22 mouse cellular contexts compared by ENCODE assay signal in the genomic region with DNA sequence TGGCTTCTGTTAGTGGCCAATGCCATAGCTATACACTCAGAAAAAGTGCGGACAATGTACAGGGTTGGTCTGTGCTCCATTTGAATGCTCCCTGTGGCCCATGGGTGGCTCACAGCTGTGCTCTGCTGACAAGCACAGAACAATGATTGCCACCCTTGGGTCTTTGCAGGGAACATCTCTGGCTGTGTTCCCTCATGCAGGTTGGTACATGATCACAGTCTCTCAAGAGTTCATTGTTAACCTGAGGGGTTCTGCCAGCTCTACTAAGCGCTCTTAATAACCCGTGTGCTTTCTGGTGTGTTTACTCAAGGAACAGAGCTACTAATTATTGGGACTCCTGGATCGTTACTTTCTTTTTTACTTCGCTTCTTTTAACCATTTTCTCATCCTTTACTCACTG. TPM values are rescaled to one million over a fixed set of nuclear protein-coding genes. Genes with fewer than 3 reads are reported as not detected.
DNase-seq lines count a peak whose midpoint lies in the region; ATAC-seq and TF ChIP-seq lines count a peak whose summit lies in the region.
"Had no signal": no experiment of that assay in that cellular context is flagged by ENCODE, and none has a peak within 500 bp of the region (broad histone marks: within the 10 kb centered on the region; RNA-seq: fewer than 3 reads in every experiment).

No protein-coding gene starts in this region.

- no peak for TF ChIP-seq CTCF in midbrain, postnatal 0 days (IDR thresholded peaks at IDR 0.05)

- H3K9me3 ChIP-seq in midbrain, embryonic 11.5 days (ENCODE audit: control insufficient read depth, low read length) = no peaks in the 10 kb centered on the region
- no peaks in the 10 kb centered on the region for H3K9me3 ChIP-seq in midbrain, postnatal 0 days (ENCODE audit: low read length)
- no peaks in the 10 kb centered on the region for H3K9me3 ChIP-seq in embryonic facial prominence, embryonic 15.5 days (replicated peaks)
- H3K9me3 ChIP-seq: embryonic facial prominence, embryonic 12.5 days; forebrain, embryonic 13.5 days; forebrain, embryonic 15.5 days; G1E had no signal

- no peak overlapping the region for H3K27ac ChIP-seq in midbrain, embryonic 11.5 days (ENCODE audit: low read depth, low read length)
- H3K27ac ChIP-seq in midbrain, postnatal 0 days (ENCODE audit: low read depth, low read length) = no peak overlapping the region
- H3K27ac ChIP-seq in embryonic facial prominence, embryonic 15.5 days (replicated peaks) = 0 out of 2 replicates have a peak overlapping the region, but pooled peaks have one; percentile 17
- H3K27ac ChIP-seq: embryonic facial prominence, embryonic 12.5 days; forebrain, embryonic 13.5 days; forebrain, embryonic 15.5 days had no signal

- no peak overlapping the region for H3K4me3 ChIP-seq in midbrain, embryonic 11.5 days (ENCODE audit: low read depth, low read length)
- H3K4me3 ChIP-seq in midbrain, postnatal 0 days (ENCODE audit: low read depth, low read length) = no peak overlapping the region
- no peak overlapping the region for H3K4me3 ChIP-seq in embryonic facial prominence, embryonic 15.5 days (replicated peaks)
- H3K4me3 ChIP-seq: embryonic facial prominence, embryonic 12.5 days; forebrain, embryonic 13.5 days; forebrain, embryonic 15.5 days had no signal

- intact Hi-C loops in heart, postnatal 14 days (cut with DNase I) = loop anchor here (10.0 kb wide), 2 partner anchors 141 to 191 kb away; partner anchors contain the start of gene Ndufb2

- no peak overlapping the region for H3K9ac ChIP-seq in midbrain, embryonic 11.5 days (ENCODE audit: low read length)
- no peak overlapping the region for H3K9ac ChIP-seq in midbrain, postnatal 0 days (replicated peaks; ENCODE audit: low read length, poor library complexity, severe bottlenecking)
- no peak overlapping the region for H3K9ac ChIP-seq in embryonic facial prominence, embryonic 15.5 days
- H3K9ac ChIP-seq: embryonic facial prominence, embryonic 12.5 days; forebrain, embryonic 13.5 days; forebrain, embryonic 15.5 days; forebrain, postnatal 0 days had no signal

- no peak for ATAC-seq in midbrain, embryonic 11.5 days (ENCODE audit: low FRiP score)
- no peak for ATAC-seq in midbrain, postnatal 0 days (ENCODE audit: low FRiP score)
- peak; percentile 54; the same call in 1 of the 2 replicates for ATAC-seq in embryonic facial prominence, embryonic 15.5 days (ENCODE audit: insufficient number of reproducible peaks, low FRiP score, low TSS enrichment, low read depth)
- ATAC-seq: forebrain, embryonic 13.5 days; forebrain, embryonic 15.5 days; forebrain, postnatal 0 days had no signal

- H3K4me2 ChIP-seq in midbrain, embryonic 11.5 days = no peak overlapping the region
- no peak overlapping the region for H3K4me2 ChIP-seq in midbrain, postnatal 0 days (ENCODE audit: low read depth, low read length, poor library complexity, severe bottlenecking)
- no peak overlapping the region for H3K4me2 ChIP-seq in embryonic facial prominence, embryonic 15.5 days (replicated peaks)
- H3K4me2 ChIP-seq: embryonic facial prominence, embryonic 12.5 days; forebrain, embryonic 13.5 days; forebrain, embryonic 15.5 days had no signal

- no peaks in the 10 kb centered on the region for H3K36me3 ChIP-seq in midbrain, embryonic 11.5 days (ENCODE audit: control insufficient read depth, insufficient read depth, low read length)
- H3K36me3 ChIP-seq in midbrain, postnatal 0 days (ENCODE audit: insufficient read depth, low read length) = no peaks in the 10 kb centered on the region
- no peaks in the 10 kb centered on the region for H3K36me3 ChIP-seq in embryonic facial prominence, embryonic 15.5 days
- H3K36me3 ChIP-seq: embryonic facial prominence, embryonic 12.5 days; forebrain, embryonic 15.5 days; G1E had no signal

- no peaks in the 10 kb centered on the region for H3K27me3 ChIP-seq in midbrain, embryonic 11.5 days (ENCODE audit: control insufficient read depth, insufficient read depth, low read length)
- H3K27me3 ChIP-seq in midbrain, postnatal 0 days (ENCODE audit: insufficient read depth, low read length) = no peaks in the 10 kb centered on the region
- H3K27me3 ChIP-seq in embryonic facial prominence, embryonic 15.5 days = no peaks in the 10 kb centered on the region
- H3K27me3 ChIP-seq: embryonic facial prominence, embryonic 12.5 days; forebrain, embryonic 13.5 days; forebrain, embryonic 15.5 days had no signal

- WGBS in midbrain, embryonic 11.5 days = 83% methylated on average over 5 of the region's 5 CpGs
- 80% methylated on average over 5 of the region's 5 CpGs for WGBS in midbrain, postnatal 0 days
- 65% methylated on average over 5 of the region's 5 CpGs for WGBS in embryonic facial prominence, embryonic 15.5 days

- H3K4me1 ChIP-seq in midbrain, embryonic 11.5 days (ENCODE audit: control insufficient read depth, insufficient read depth, low read length) = peaks cover 14% of the 10 kb centered on the region
- H3K4me1 ChIP-seq in midbrain, postnatal 0 days (ENCODE audit: insufficient read depth, low read length) = no peaks in the 10 kb centered on the region
- peaks cover 13% of the 10 kb centered on the region for H3K4me1 ChIP-seq in embryonic facial prominence, embryonic 15.5 days

- peak; percentile 18 for DNase-seq in heart, adult 11 months
- DNase-seq in heart, postnatal 14 days = no peak
- DNase-seq in midbrain, embryonic 11.5 days (ENCODE audit: low spot score, missing footprints) = peak; percentile 41
- no peak for DNase-seq in midbrain, postnatal 0 days (ENCODE audit: low spot score)
- no peak for DNase-seq in kidney, postnatal 10 days
- DNase-seq in MN1 (ENCODE audit: low spot score) = no peak
- DNase-seq: adrenal gland, adult 2 months; adrenal gland, postnatal 10 days; adrenal gland, postnatal 25 days; cerebellum, adult 11 months; cerebellum, adult 18-20 months; cerebellum, adult 8-10 months; cerebellum, adult 9-11 months; cerebellum, postnatal 14 days; cerebellum, postnatal 36 days; embryo, embryonic 11 days; forebrain, postnatal 0 days had no signal

RNA-seq across cellular contexts. Expression of gene Mrps33, which starts 24.8 kb away (rescaled TPM):
- total RNA-seq in heart, postnatal 14 days (2021) = 10 to 100 TPM; 89.3 to 96.8 TPM
- polyA plus RNA-seq in midbrain, embryonic 11.5 days (2014; fragmentation: Nextera tagmentation; extraction: Ambion mirVana) = 252 and 253 TPM in 2 replicates
- total RNA-seq in midbrain, postnatal 0 days (2014; rRNA removed) = 34.3 and 41.7 TPM in 2 replicates
- polyA plus RNA-seq in midbrain, postnatal 0 days (2015; fragmentation: Nextera tagmentation; extraction: Ambion mirVana) = 167 and 171 TPM in 2 replicates
- polyA plus RNA-seq in embryonic facial prominence, embryonic 15.5 days (2015; fragmentation: Nextera tagmentation; extraction: Ambion mirVana) = 172 and 173 TPM in 2 replicates

Comparison
In these comparisons a context has a peak if more than half of its experiments do, and no peak if none do; other contexts are left out.
1. DNase-seq: peak in heart, adult 11 months (single experiment) and midbrain, embryonic 11.5 days (single experiment); none in heart, postnatal 14 days (0 of 2), midbrain, postnatal 0 days (single experiment), kidney, postnatal 10 days (single experiment) and MN1 (single experiment).